Mouse (Mus musculus) midbrain, embryonic 11.5 days (tissue): ENCODE results near the gene Cxcr1. TPM values are rescaled to one million over a fixed set of nuclear protein-coding genes. Genes with fewer than 3 reads are reported as not detected.

Experiments
- ATAC-seq: fragments of 200-750 bp; cut with Nextera tagmentation; 2 replicates; pipeline ENCODE4 v1.8.0; 2017; ENCODE audit warnings: moderate TSS enrichment, moderate library complexity; ENCODE audit not compliant: low FRiP score
- DNase-seq: peaks from one replicate; pipeline ENCODE4 v3.0.0; 2015; ENCODE audit warnings: low spot score; ENCODE audit errors: missing footprints
- H3K27ac ChIP-seq: fragments of 300-500 bp; sonication (generic); 2 replicates; pipeline ENCODE4 v1.5.1; 2014; ENCODE audit warnings: low read depth, low read length
- H3K27me3 ChIP-seq: fragments of 300-500 bp; sonication (generic); 2 replicates; pipeline ENCODE4 v1.6.1; 2014; ENCODE audit warnings: mild to moderate bottlenecking, low read length, moderate library complexity, mixed read lengths; ENCODE audit not compliant: control insufficient read depth, insufficient read depth
- H3K36me3 ChIP-seq: fragments of 300-500 bp; sonication (generic); 2 replicates; pipeline ENCODE4 v1.6.1; 2014; ENCODE audit warnings: mild to moderate bottlenecking, low read length, moderate library complexity, mixed read lengths; ENCODE audit not compliant: control insufficient read depth, insufficient read depth
- H3K4me1 ChIP-seq: fragments of 300-500 bp; sonication (generic); 2 replicates; pipeline ENCODE4 v1.6.1; 2014; ENCODE audit warnings: low read length; ENCODE audit not compliant: control insufficient read depth, insufficient read depth
- H3K4me2 ChIP-seq: fragments of 300-500 bp; sonication (generic); 2 replicates; pipeline ENCODE4 v1.6.1; 2014; ENCODE audit warnings: mild to moderate bottlenecking, moderate library complexity
- H3K4me3 ChIP-seq: fragments of 300-500 bp; sonication (generic); 2 replicates; pipeline ENCODE4 v1.5.1; 2014; ENCODE audit warnings: low read depth, low read length
- H3K9ac ChIP-seq: fragments of 300-500 bp; sonication (generic); 2 replicates; pipeline ENCODE4 v1.6.1; 2014; ENCODE audit warnings: low read length
- H3K9me3 ChIP-seq: fragments of 300-500 bp; sonication (generic); 2 replicates; pipeline ENCODE4 v1.6.1; 2016; ENCODE audit warnings: low read length; ENCODE audit not compliant: control insufficient read depth
- WGBS: fragments of 180-500 bp; shearing (Covaris S2); extraction: QIAGEN DNeasy Blood & Tissue Kit; methylation state at CpG from one replicate; pipeline ENCODE4 v1.1.7; 2014; 5-methylcytosine and 5-hydroxymethylcytosine counted together
- microRNA counts: library from miRNA; unstranded; fragments of <30 nt; microRNA quantifications from one replicate; lab custom pipeline; 2015
- microRNA-seq: library from miRNA; unstranded; fragments of <30 nt; microRNA quantifications from one replicate; pipeline ENCODE4, GENCODE M21; 2017
- polyA plus RNA-seq: library from polyadenylated mRNA; unstranded; fragments of >200 nt; fragmentation: Nextera tagmentation; extraction: Ambion mirVana; gene quantifications from 2 replicates; pipeline ENCODE4 v1.2.1, GENCODE M21; 2014

Cxcr1 gene
- polyA plus RNA-seq, 1 experiment from 2014 or later: not detected

DNA sequence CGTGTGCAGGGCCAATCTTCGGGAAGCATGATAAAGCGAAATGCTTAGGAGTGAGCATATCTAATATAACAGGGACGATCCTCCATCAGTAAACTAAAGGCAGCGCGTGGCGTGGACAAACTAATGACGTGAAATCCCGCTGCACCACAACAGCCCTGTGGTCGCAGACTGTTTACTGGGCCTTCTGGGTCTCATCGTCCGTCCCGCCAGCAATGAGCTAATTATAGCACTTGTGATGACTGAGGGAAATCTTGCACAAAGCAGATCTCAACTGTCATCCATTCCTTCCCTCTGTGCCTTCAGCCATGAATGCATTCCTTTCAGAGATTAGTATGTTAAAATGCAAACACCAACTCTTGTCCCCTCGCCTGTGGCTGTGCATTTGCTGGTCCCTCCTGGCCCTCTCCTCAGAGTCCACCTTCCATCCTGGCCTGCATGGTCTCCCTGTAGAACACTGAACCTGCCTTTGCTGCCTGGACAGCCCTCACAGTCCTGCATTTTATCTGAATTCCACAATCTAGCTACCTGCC, 38.0 kb downstream of the Cxcr1 start:
- DNase-seq (peak; percentile 75), ATAC-seq (no peak)
- Histone ChIP-seq H3K36me3 (no peaks in the 10 kb centered on the region), H3K4me3 (no peak overlapping the region), H3K27ac (no peak overlapping the region), H3K4me1 (no peaks in the 10 kb centered on the region), H3K27me3 (no peaks in the 10 kb centered on the region), H3K4me2 (no peak overlapping the region), H3K9me3 (no peaks in the 10 kb centered on the region), H3K9ac (no peak overlapping the region)
- 87% methylated on average over 14 of the region's 14 CpGs for WGBS

DNA sequence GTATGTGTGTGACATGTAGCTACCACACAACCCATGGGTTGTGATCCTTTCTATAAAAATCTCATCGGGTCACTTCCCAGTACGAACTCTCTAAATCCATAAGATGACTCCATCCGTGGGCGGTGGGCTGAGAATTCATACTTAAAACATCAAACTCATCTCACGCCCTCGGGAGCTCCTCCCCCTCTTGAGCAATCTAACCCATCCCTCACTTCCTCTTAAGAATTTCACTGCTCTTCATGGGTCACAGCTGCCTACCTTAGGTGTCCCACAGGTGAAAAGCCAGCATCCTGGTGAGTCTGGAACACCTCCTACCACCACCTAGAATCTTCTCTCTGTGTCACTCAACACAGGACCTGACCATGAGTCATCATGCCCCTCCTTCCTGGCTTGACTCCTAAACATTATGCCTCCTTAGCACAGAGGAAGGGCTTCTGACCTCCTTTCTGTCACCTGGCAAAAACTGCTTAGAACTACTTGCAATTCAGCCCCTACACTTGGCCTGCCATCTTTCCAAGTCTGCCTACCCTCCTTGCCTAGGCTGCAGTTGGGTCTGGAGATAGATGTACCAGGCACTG, 38.9 kb downstream of the Cxcr1 start:
- Histone ChIP-seq H3K27ac (no peak overlapping the region), H3K4me3 (no peak overlapping the region), H3K27me3 (no peaks in the 10 kb centered on the region), H3K4me2 (no peak overlapping the region), H3K9ac (no peak overlapping the region), H3K36me3 (no peaks in the 10 kb centered on the region), H3K4me1 (no peaks in the 10 kb centered on the region), H3K9me3 (no peaks in the 10 kb centered on the region)
- no peak for ATAC-seq
- 91% methylated on average over 6 of the region's 6 CpGs for WGBS
- DNase-seq: peak; percentile 39

DNA sequence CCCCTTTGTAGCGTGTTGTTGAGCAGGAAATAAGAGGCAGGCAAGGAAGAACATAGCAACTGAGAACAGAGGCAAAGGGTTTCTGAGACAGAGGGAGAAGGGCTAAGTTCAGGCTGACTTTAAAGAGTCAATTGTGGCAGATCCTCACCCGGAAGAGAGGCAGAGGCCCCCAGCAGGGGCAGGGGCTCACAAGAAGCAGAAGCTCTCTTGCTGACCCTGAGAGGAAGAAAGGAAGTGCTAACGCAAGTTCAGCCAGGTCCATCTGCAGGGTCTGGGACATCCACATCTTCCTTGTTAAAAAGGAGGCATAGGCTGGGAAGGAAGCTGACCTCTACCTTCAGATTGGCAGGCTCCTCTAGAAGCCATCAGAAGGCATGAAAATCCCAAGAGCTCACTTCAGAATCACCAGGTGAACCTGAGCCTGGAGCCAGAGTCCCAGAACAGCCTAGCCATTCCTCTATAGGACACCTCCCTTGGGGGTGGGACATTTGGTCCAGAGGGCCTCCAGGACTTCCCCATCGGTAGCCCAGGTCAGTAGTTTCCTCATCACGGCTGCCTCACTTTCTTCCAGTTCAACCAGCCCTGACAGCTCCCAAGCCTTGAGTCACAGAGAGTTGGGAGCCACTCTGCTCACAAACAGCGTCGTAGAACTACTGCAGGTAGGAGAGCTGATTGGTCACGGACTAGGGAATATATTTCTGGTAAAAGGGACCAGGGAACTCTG, 40.8 kb downstream of the Cxcr1 start, which contains the start of gene Cxcr2:
Cxcr2 (plus strand) TSS at position 529 of the 724 bp plus-strand sequence.
- H3K4me3 ChIP-seq: no peak within 1 kb of the TSS
- 78% methylated on average over 8 of the region's 8 CpGs for WGBS
- peak; percentile 60 for DNase-seq

DNA sequence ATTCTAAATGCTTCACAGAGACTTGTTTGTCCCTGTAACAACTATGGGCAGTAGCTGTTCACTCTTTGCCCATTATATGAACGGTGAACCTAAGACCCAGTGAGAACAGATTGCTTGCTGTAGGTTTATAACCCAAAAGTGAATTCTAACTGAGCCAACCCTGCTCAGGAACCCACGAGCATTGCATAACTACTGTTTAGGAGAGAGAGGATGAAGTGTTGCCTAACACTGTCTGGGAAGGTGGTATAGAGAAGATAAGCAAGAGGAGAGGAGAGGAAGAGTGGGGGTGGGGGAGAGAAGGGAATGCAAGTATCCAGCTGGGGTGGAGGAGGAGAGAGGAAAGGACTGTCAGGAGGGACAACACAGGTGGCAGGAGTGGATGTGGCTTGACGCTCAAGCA, 43.3 kb downstream of the Cxcr1 start:
- Histone ChIP-seq H3K9ac (no peak overlapping the region), H3K4me1 (no peaks in the 10 kb centered on the region), H3K27ac (no peak overlapping the region), H3K4me2 (no peak overlapping the region), H3K36me3 (no peaks in the 10 kb centered on the region), H3K4me3 (no peak overlapping the region), H3K27me3 (no peaks in the 10 kb centered on the region), H3K9me3 (no peaks in the 10 kb centered on the region)
- ATAC-seq (no peak), DNase-seq (peak; percentile 64)
- WGBS: 78% methylated on average over 3 of the region's 3 CpGs

More for the DNA sequence above, 40.8 kb downstream of the Cxcr1 start, which contains the start of gene Cxcr2:
- no peak within 1 kb of the TSS for H3K9ac ChIP-seq
- no peaks in the 10 kb centered on the region for H3K36me3 ChIP-seq
- no peak within 1 kb of the TSS for H3K27ac ChIP-seq
- H3K4me1 ChIP-seq: no peaks in the 10 kb centered on the region
- H3K27me3 ChIP-seq: no peaks in the 10 kb centered on the region
- no peaks in the 10 kb centered on the region for H3K9me3 ChIP-seq
- ATAC-seq: no peak
- H3K4me2 ChIP-seq: no peak within 1 kb of the TSS

DNA sequence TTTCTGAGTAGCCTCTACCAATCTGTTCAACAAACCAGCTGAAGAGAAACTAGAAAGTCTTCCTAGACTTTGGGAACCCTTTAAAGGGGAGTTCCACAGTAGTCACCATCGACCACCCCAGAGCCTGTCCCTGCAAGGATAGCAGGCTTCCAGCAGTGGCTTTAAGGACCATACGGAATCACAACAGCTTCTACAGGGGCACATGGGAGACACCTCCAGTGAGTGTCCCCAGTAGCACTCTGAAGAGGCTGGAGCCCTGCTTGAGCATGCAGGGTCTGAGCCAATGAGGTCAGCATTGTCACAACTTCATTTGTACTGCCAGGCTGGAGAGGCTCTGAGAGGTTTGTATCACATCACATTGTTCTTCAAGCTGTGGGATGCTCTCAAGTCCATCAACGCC, 44.3 kb downstream of the Cxcr1 start:
- peak; percentile 75 for DNase-seq
- no peaks in the 10 kb centered on the region for H3K27me3 ChIP-seq
- H3K27ac ChIP-seq: no peak overlapping the region
- no peak overlapping the region for H3K4me3 ChIP-seq
- WGBS: 74% methylated on average over 3 of the region's 3 CpGs
- H3K9me3 ChIP-seq: no peaks in the 10 kb centered on the region
- H3K4me2 ChIP-seq: no peak overlapping the region
- H3K36me3 ChIP-seq: no peaks in the 10 kb centered on the region
- no peaks in the 10 kb centered on the region for H3K4me1 ChIP-seq
- no peak overlapping the region for H3K9ac ChIP-seq
- ATAC-seq: no peak

DNA sequence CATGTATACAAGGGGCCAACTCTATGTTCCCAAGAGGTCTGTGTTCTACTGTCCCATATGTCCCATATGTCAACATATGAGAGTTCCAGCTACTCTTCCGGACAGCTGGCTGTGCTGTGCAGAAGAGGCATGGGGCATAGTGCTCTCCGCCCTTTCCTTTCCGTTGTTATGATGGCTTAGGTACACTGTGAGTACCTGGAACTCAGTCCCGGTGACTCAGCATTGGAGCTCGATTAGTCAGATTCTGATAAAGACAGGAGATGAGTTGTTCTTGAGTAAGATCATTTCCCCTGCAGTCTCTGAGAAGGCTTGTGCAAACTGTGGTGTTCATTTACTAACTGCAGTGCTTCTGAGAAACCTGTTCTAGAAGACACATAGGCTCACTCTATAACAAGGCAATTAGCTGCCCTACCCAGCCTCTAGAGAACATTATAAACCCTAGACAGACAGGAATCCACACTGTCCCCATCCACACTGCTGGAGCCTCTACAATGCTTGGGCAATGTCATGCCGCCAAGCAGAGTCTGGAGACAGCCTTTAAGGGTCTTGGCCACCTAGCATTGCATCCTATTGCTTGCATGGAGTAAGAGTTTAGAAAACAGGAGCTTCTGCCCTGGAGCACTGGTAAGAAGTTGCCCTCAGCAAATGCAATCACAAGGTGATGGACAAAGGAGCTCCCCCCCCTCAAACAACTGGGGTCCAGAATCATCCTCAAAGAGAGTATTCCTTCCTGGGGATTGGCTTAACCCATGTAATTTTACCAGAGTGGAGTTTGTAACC, 45.1 kb downstream of the Cxcr1 start:
- peak; percentile 65 for DNase-seq
- Histone ChIP-seq H3K9me3 (no peaks in the 10 kb centered on the region), H3K27me3 (no peaks in the 10 kb centered on the region), H3K27ac (no peak overlapping the region), H3K9ac (no peak overlapping the region), H3K4me1 (no peaks in the 10 kb centered on the region), H3K36me3 (no peaks in the 10 kb centered on the region), H3K4me2 (no peak overlapping the region), H3K4me3 (no peak overlapping the region)
- WGBS: 91% methylated on average over 6 of the region's 6 CpGs
- ATAC-seq: no peak

MicroRNAs encoded within 50 kb of the gene (microRNA counts, 519-probe panel; counts per million panel counts)
- microRNA mmu-miR-1928 (lab: Ali Mortazavi, UCI): not detected

Small RNA genes lying within 50 kb of the gene (microRNA-seq; reads per million reads assigned to microRNA genes)
- not detected for gene Mir1928

Other genes with a start within 250 kb of the Cxcr1 start
- gene Tns1, start 70.2 kb downstream of the Cxcr1 start, polyA plus RNA-seq: 6.9 and 9.3 TPM in 2 replicates
- gene Rufy4, start 69.1 kb downstream of the Cxcr1 start, polyA plus RNA-seq: 0.22 and 0.25 TPM in 2 replicates
- 0.07 and 0.15 TPM in 2 replicates for gene Cxcr2, start 40.6 kb downstream of the Cxcr1 start, polyA plus RNA-seq
- gene Arpc2, start 41.5 kb upstream of the Cxcr1 start, polyA plus RNA-seq: 316 and 328 TPM in 2 replicates
- gene Gpbar1, start 83.9 kb upstream of the Cxcr1 start, polyA plus RNA-seq: 0.15 TPM in 1 of 2 replicates, not detected in the other
- gene Aamp, start 90.1 kb upstream of the Cxcr1 start, polyA plus RNA-seq: 175 and 186 TPM in 2 replicates
- 83.9 and 84.6 TPM in 2 replicates for gene Pnkd, start 90.3 kb upstream of the Cxcr1 start, polyA plus RNA-seq
- 6.4 and 7.0 TPM in 2 replicates for gene Tmbim1, start 111.0 kb upstream of the Cxcr1 start, polyA plus RNA-seq
- 0.05 and 0.22 TPM in 2 replicates for gene Catip, start 167.5 kb upstream of the Cxcr1 start, polyA plus RNA-seq
- 1.6 and 2.1 TPM in 2 replicates for gene Slc11a1, start 180.6 kb upstream of the Cxcr1 start, polyA plus RNA-seq
- gene Ctdsp1, start 196.9 kb upstream of the Cxcr1 start, polyA plus RNA-seq: 33.4 and 37.9 TPM in 2 replicates
- gene Vil1, start 214.7 kb upstream of the Cxcr1 start, polyA plus RNA-seq: 0.19 and 0.23 TPM in 2 replicates